Mouse (Mus musculus) embryonic facial prominence, embryonic 11.5 days (tissue): Measurements from ENCODE around the gene Gstt3. TPM values are rescaled to one million over a fixed set of nuclear protein-coding genes. Genes with fewer than 3 reads are reported as not detected.

Source experiments
- ATAC-seq: fragments of 200-750 bp; cut with Nextera tagmentation; replicated peaks from 2 replicates; pipeline ENCODE4 v1.8.0; 2017; ENCODE audit warnings: low read depth; ENCODE audit not compliant: insufficient number of reproducible peaks, low FRiP score, low TSS enrichment
- DNase-seq: peaks from one replicate; pipeline ENCODE4 v3.0.0-alpha.2; 2015; ENCODE audit warnings: low spot score
- H3K27ac ChIP-seq: fragments of 300-500 bp; sonication (generic); replicated peaks from 2 replicates; pipeline ENCODE4 v1.5.1; 2014; ENCODE audit warnings: mild to moderate bottlenecking, low read depth, low read length, control low read depth
- H3K27me3 ChIP-seq: fragments of 300-500 bp; sonication (generic); 2 replicates; pipeline ENCODE4 v1.6.1; 2014; ENCODE audit warnings: mild to moderate bottlenecking, low read length, moderate library complexity, mixed read lengths; ENCODE audit not compliant: control insufficient read depth, insufficient read depth
- H3K36me3 ChIP-seq: fragments of 300-500 bp; sonication (generic); replicated peaks from 2 replicates; pipeline ENCODE4 v1.6.1; 2014; ENCODE audit warnings: low read depth, mild to moderate bottlenecking, low read length, moderate library complexity, mixed read lengths; ENCODE audit not compliant: control insufficient read depth, insufficient read depth
- H3K4me1 ChIP-seq: fragments of 300-500 bp; sonication (generic); 2 replicates; pipeline ENCODE4 v1.6.1; 2014; ENCODE audit warnings: low read length, mixed read lengths; ENCODE audit not compliant: control insufficient read depth, insufficient read depth
- H3K4me2 ChIP-seq: fragments of 300-500 bp; sonication (generic); 2 replicates; pipeline ENCODE4 v1.6.1; 2014; ENCODE audit warnings: low read depth, mild to moderate bottlenecking, control low read depth, low read length, moderate library complexity
- H3K4me3 ChIP-seq: fragments of 300-500 bp; sonication (generic); 2 replicates; pipeline ENCODE4 v1.5.1; 2014; ENCODE audit warnings: low read depth, low read length, control low read depth
- H3K9ac ChIP-seq: fragments of 300-500 bp; sonication (generic); replicated peaks from 2 replicates; pipeline ENCODE4 v1.6.1; 2014; ENCODE audit warnings: mild to moderate bottlenecking, control low read depth, low read length
- H3K9me3 ChIP-seq: fragments of 300-500 bp; sonication (generic); replicated peaks from 2 replicates; pipeline ENCODE4 v1.6.1; 2016; ENCODE audit warnings: mild to moderate bottlenecking, low read length, inconsistent platforms, mixed read lengths; ENCODE audit not compliant: control insufficient read depth
- WGBS: fragments of 180-500 bp; shearing (Covaris S2); extraction: QIAGEN DNeasy Blood & Tissue Kit; methylation state at CpG from one replicate; pipeline ENCODE4 v1.1.7; 2014; 5-methylcytosine and 5-hydroxymethylcytosine counted together
- polyA plus RNA-seq: library from polyadenylated mRNA; unstranded; fragments of >200 nt; fragmentation: Nextera tagmentation; extraction: Ambion mirVana; gene quantifications from 2 replicates; pipeline ENCODE4 v1.2.1, GENCODE M21; 2014

Gstt3 gene
- polyA plus RNA-seq: 5.9 and 7.8 TPM in 2 replicates

GRCm38 (mm10) chr10:75780769-75781578, at the start of gene Gstt3, which contains the start of gene Gm20441:
Gstt3 (minus strand) TSS chr10:75781414.
Gm20441 (minus strand) TSS chr10:75780954.
- H3K27ac ChIP-seq: no peak within 1 kb of the TSS
- 2% methylated on average over 28 of the region's 28 CpGs for WGBS
- peak; percentile 79 for DNase-seq

GRCm38 (mm10) chr10:75830275-75830670, 49.1 kb upstream of the Gstt3 start:
- Histone ChIP-seq H3K9me3 (no peaks in the 10 kb centered on the region), H3K4me3 (no peak overlapping the region), H3K4me2 (no peak overlapping the region), H3K27ac (no peak overlapping the region), H3K36me3 (no peaks in the 10 kb centered on the region), H3K9ac (no peak overlapping the region), H3K27me3 (peaks cover 3% of the 10 kb centered on the region), H3K4me1 (no peaks in the 10 kb centered on the region)
- ATAC-seq (no peak), DNase-seq (no peak)
- 86% methylated on average over 2 of the region's 2 CpGs for WGBS

More at GRCm38 (mm10) chr10:75780769-75781578, at the start of gene Gstt3, which contains the start of gene Gm20441:
- Histone ChIP-seq H3K27me3 (peaks cover 5% of the 10 kb centered on the region; the same call in 1 of the 2 replicates), H3K4me3 (peak within 1 kb of the TSS; percentile 35), H3K4me2 (peak within 1 kb of the TSS; percentile 77), H3K4me1 (no peaks in the 10 kb centered on the region), H3K9me3 (no peaks in the 10 kb centered on the region), H3K9ac (peak within 1 kb of the TSS; percentile 46), H3K36me3 (no peaks in the 10 kb centered on the region)
- peak; percentile 81 for ATAC-seq

GRCm38 (mm10) chr10:75829529-75830274, 48.5 kb upstream of the Gstt3 start:
- DNase-seq (no peak), ATAC-seq (no peak)
- no peaks in the 10 kb centered on the region for H3K9me3 ChIP-seq
- no peak overlapping the region for H3K4me2 ChIP-seq
- peaks cover 3% of the 10 kb centered on the region for H3K27me3 ChIP-seq
- H3K36me3 ChIP-seq: no peaks in the 10 kb centered on the region
- WGBS: 82% methylated on average over 2 of the region's 2 CpGs
- no peak overlapping the region for H3K9ac ChIP-seq
- no peak overlapping the region for H3K4me3 ChIP-seq
- no peak overlapping the region for H3K27ac ChIP-seq
- no peaks in the 10 kb centered on the region for H3K4me1 ChIP-seq

- H3K9ac ChIP-seq: no peak overlapping the region
- H3K27ac ChIP-seq: no peak overlapping the region
- no peaks in the 10 kb centered on the region for H3K36me3 ChIP-seq
Observed at GRCm38 (mm10) chr10:75828500-75828931, 47.3 kb upstream of the Gstt3 start.

GRCm38 (mm10) chr10:75827668-75828360, 46.6 kb upstream of the Gstt3 start:
- 98% methylated on average over 4 of the region's 4 CpGs for WGBS
- H3K4me2 ChIP-seq: no peak overlapping the region
- no peak overlapping the region for H3K9ac ChIP-seq
- ATAC-seq (no peak), DNase-seq (no peak)
- H3K4me1 ChIP-seq: no peaks in the 10 kb centered on the region
- H3K27me3 ChIP-seq: no peaks in the 10 kb centered on the region
- no peaks in the 10 kb centered on the region for H3K36me3 ChIP-seq
- H3K9me3 ChIP-seq: no peaks in the 10 kb centered on the region
- no peak overlapping the region for H3K4me3 ChIP-seq
- no peak overlapping the region for H3K27ac ChIP-seq

More at GRCm38 (mm10) chr10:75828500-75828931, 47.3 kb upstream of the Gstt3 start:
- Histone ChIP-seq H3K9me3 (no peaks in the 10 kb centered on the region), H3K4me1 (no peaks in the 10 kb centered on the region), H3K27me3 (no peaks in the 10 kb centered on the region), H3K4me2 (no peak overlapping the region), H3K4me3 (no peak overlapping the region)
- DNase-seq (no peak), ATAC-seq (no peak)

- Histone ChIP-seq H3K9ac (no peak overlapping the region), H3K4me1 (no peaks in the 10 kb centered on the region), H3K27me3 (no peaks in the 10 kb centered on the region), H3K9me3 (no peaks in the 10 kb centered on the region), H3K36me3 (no peaks in the 10 kb centered on the region), H3K4me3 (no peak overlapping the region), H3K27ac (no peak overlapping the region), H3K4me2 (no peak overlapping the region)
- WGBS: 88% methylated on average over 4 of the region's 4 CpGs
- no peak for ATAC-seq
- no peak for DNase-seq
Observed at GRCm38 (mm10) chr10:75824530-75824929, 43.3 kb upstream of the Gstt3 start.

GRCm38 (mm10) chr10:75823782-75824181, 42.6 kb upstream of the Gstt3 start:
- no peak overlapping the region for H3K27ac ChIP-seq
- no peaks in the 10 kb centered on the region for H3K4me1 ChIP-seq
- H3K27me3 ChIP-seq: no peaks in the 10 kb centered on the region
- H3K4me2 ChIP-seq: no peak overlapping the region
- no peaks in the 10 kb centered on the region for H3K9me3 ChIP-seq
- DNase-seq (no peak), ATAC-seq (no peak)
- H3K9ac ChIP-seq: no peak overlapping the region
- 88% methylated on average over 1 of the region's 1 CpGs for WGBS
- H3K4me3 ChIP-seq: no peak overlapping the region
- H3K36me3 ChIP-seq: no peaks in the 10 kb centered on the region
